Mouse (Mus musculus) testis, adult 2 months (tissue): ENCODE results near the gene Krt12.

Experiments used
- CTCF ChIP-seq: fragments of 200-500 bp; IDR thresholded peaks from 2 replicates; pipeline ENCODE4 v1.5.1; 2012; ENCODE audit warnings: low read depth, mild to moderate bottlenecking, inconsistent platforms, low read length, moderate library complexity; ENCODE audit not compliant: control insufficient read depth, insufficient read depth, insufficient replicate concordance
- POLR2A ChIP-seq: fragments of 200-500 bp; IDR thresholded peaks from 2 replicates; pipeline ENCODE4 v1.6.1; 2012; ENCODE audit warnings: low read depth, mild to moderate bottlenecking, inconsistent platforms, low read length, moderate library complexity; ENCODE audit not compliant: control insufficient read depth

GRCm38 (mm10) chr11:99454759-99455158 is 32.7 kb upstream of the Krt12 start:
- TF ChIP-seq CTCF (no peak), POLR2A (no peak)
